ENCODE assay signal across 15 mouse cellular contexts in the genomic region with DNA sequence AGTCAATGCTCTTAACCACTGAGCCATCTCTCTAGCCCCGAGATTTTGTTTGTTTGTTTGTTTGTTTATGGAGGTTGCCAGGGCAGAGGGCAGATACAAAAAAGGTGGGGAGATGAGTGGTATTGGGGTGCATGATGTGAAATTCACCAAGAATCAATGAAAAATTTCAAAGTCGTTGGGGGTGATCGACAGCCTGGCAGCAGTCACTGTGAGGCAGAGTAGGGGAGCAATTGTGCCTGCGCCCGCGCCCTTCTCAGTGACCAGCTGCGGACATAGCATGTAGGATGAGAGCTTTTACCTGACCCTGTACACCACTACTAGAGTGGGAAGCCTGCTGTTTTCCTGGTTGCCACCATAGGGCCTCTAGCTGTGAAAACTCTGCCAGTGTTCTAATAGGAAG.
"Had no signal": no experiment of that assay in that cellular context is flagged by ENCODE, and none has a peak within 500 bp of the region (broad histone marks: within the 10 kb centered on the region; RNA-seq: fewer than 3 reads in every experiment).

No protein-coding gene starts in this region.

- DNase-seq: cerebellum, adult 8-10 months; cerebellum, adult 9-10 months; cerebellum, adult 9-11 months; cerebellum, postnatal 10 days; cerebellum, postnatal 14 days; cerebellum, postnatal 25 days; cerebellum, postnatal 36 days; embryo, embryonic 11 days; forebrain, postnatal 0 days; gastrocnemius, adult 2 months; gastrocnemius, postnatal 10 days; gastrocnemius, postnatal 14 days; gastrocnemius, postnatal 25 days; gastrocnemius, postnatal 36 days; heart, adult 2 months had no signal
